Mouse (Mus musculus) olfactory bulb, adult 2 months (tissue): ENCODE results near the gene Sh3pxd2a. TPM values are rescaled to one million over a fixed set of nuclear protein-coding genes. Genes with fewer than 3 reads are reported as not detected.

Source experiments
- H3K27ac ChIP-seq: fragments of 200-500 bp; 2 replicates; pipeline ENCODE4 v1.5.1; 2012; ENCODE audit warnings: low read depth, low read length; ENCODE audit not compliant: insufficient read depth
- H3K4me1 ChIP-seq: fragments of 200-500 bp; 2 replicates; pipeline ENCODE4 v1.6.1; 2012; ENCODE audit warnings: low read length; ENCODE audit not compliant: control insufficient read depth, insufficient read depth
- H3K4me3 ChIP-seq: fragments of 200-500 bp; 2 replicates; pipeline ENCODE4 v1.5.1; 2012; ENCODE audit warnings: mild to moderate bottlenecking, low read depth, low read length, moderate library complexity; ENCODE audit not compliant: insufficient read depth
- CTCF ChIP-seq: fragments of 200-500 bp; IDR thresholded peaks from 2 replicates; pipeline ENCODE4 v1.5.1; 2012; ENCODE audit warnings: low read depth, mild to moderate bottlenecking, low read length, moderate library complexity; ENCODE audit not compliant: insufficient read depth
- POLR2A ChIP-seq: fragments of 200-500 bp; IDR thresholded peaks from 2 replicates; pipeline ENCODE4 v1.6.1; 2012; ENCODE audit warnings: mild to moderate bottlenecking, low read depth, low read length, moderate library complexity; ENCODE audit not compliant: insufficient read depth
- WGBS: fragments of 180-500 bp; shearing (Covaris S2); methylation state at CpG from one replicate; pipeline ENCODE4 v1.1.7; 2018; 5-methylcytosine and 5-hydroxymethylcytosine counted together
- polyA plus RNA-seq: library from polyadenylated mRNA; stranded (reverse); fragments of >200 nt; gene quantifications from 2 replicates; pipeline ENCODE4 v1.2.4, GENCODE M21; 2012; ENCODE audit warnings: low replicate concordance; ENCODE audit not compliant: missing spikeins, insufficient read depth, insufficient read length

Sh3pxd2a gene
- not detected in 2 replicates for polyA plus RNA-seq

DNA sequence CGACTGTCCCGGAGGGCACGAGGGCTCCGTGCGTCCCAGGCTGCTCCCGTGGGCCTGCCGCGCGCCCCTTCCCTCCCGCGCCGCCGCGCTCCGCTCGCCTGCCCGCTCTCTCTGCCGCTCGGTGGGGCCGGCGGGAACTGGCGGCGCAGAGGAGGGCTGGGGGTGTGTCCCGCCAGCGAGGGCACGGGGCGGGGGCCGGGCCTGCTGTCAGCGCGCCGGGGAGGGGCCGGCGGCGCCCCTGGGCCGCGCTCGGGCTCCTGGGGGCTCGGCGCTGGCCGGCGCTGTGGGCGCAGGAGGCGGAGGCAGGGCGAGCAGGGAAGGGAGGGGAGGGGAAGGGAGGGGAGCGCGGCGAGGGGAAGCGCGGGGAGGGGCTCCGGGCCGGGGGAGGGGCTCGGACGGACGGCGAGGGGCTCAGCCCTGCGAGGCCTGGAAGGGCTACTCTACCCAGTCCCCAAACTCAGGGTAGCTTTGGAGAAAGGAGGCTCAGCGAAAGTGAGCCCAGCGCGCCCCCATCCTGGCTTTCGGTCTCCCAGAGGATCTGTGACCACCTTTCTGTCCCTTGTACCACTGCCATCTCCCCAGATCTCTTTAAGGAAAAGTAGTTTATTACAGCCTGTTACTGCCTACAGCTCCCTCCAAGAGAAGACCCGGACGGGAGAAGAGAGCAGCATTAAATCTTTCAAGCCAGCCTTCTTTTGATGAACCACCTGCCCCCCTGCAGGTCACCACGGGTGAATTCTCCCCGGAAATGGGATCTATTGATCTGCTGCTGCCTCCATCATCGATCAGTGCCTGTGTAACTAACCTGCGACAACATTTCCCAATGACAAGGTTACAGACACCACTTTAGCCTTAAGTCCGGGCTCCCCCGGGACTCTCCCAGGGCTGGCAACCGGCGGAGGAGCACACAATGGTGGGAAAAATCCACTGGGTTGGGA lies at the start of gene Sh3pxd2a:
Gene Sh3pxd2a, minus strand, starts transcription at position 98 of the 938 bp plus-strand sequence.
- 2% methylated on average over 68 of the region's 70 CpGs for WGBS
- Histone ChIP-seq H3K4me1 (peaks cover 18% of the 10 kb centered on the region), H3K4me3 (peak within 1 kb of the TSS; percentile 51), H3K27ac (no peak within 1 kb of the TSS)
- no peak for TF ChIP-seq POLR2A

DNA sequence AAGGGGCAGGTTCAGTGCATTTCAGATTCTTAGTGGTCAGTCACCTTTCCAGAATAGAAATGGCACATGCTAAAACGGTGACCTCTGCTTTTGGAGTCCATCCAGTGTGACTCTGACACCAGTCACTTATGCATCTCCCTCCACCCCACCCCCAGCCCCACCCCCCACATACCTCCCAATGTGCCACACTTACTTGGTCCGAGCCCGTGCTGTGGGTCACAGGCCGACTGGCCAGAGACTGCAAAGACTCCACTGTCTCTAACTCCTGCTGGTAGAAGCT lies 49.4 kb upstream of the Sh3pxd2a start:
- Histone ChIP-seq H3K27ac (no peak overlapping the region), H3K4me1 (peaks cover 9% of the 10 kb centered on the region; the same call in 1 of the 2 replicates), H3K4me3 (no peak overlapping the region)
- 88% methylated on average over 4 of the region's 4 CpGs for WGBS
- no peak for TF ChIP-seq CTCF
- TF ChIP-seq POLR2A: no peak

DNA sequence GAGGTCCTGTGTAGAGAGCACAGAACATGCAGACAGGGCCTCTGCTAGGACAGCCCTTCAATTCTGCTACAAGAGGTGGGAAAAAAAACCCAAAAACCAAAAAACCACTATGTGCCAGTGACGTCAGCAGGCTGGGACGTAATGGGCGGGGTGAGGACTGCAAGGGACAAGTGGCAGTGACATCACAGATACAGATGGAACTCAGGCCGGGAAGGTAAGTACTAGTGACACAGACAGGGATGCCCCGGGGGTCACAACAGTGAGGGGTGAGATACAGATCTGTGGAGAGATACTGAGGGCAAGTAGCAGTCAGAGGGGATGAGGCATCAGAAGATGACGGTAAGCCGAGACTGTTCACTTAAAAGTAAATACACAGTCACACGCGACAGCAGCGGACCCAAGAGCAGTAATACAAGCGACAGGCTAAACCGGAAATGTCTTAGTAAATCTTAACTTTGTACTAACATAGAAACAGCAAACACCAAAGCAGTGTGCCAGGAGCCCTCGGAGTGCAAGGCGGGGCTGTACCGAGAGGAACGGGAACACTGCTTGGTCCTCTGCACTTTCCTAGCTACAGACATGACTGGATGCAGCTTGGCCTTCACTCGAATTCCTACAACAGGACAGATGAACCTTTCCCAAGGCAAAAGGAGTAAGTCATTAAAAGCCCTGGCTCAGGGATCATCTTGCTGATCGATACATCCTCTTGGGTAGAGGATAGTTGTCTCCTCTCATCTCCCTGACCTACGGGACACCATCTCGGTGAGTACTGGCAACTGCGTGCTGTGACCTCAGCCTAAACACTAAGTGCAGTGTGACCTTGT lies 48.8 kb upstream of the Sh3pxd2a start:
- TF ChIP-seq POLR2A (no peak), CTCF (no peak)
- Histone ChIP-seq H3K4me1 (peaks cover 10% of the 10 kb centered on the region), H3K4me3 (no peak overlapping the region), H3K27ac (no peak overlapping the region)
- 92% methylated on average over 21 of the region's 21 CpGs for WGBS

DNA sequence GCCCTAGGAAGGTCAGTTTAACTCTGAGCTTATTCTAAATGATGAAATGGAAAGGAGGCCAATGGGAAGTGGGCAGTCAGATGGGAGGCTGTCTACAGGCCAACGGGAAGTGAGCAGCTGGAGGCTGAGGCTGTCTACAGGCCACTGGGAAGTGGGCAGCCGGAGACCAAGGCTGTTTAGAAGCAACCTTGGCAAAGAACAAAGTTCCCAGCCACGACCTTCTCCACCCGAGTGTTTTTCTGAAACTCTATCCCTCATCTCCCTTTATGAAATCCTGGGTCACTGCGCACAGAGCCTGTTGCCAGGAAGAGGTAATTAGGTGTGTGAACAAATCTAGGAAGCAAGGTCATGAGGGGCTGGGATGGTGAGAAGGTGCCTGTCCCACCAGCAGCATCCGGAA lies 47.8 kb upstream of the Sh3pxd2a start:
- peaks cover 13% of the 10 kb centered on the region for H3K4me1 ChIP-seq
- WGBS: 85% methylated on average over 6 of the region's 6 CpGs
- no peak overlapping the region for H3K27ac ChIP-seq
- no peak for TF ChIP-seq CTCF
- TF ChIP-seq POLR2A: no peak
- H3K4me3 ChIP-seq: no peak overlapping the region

DNA sequence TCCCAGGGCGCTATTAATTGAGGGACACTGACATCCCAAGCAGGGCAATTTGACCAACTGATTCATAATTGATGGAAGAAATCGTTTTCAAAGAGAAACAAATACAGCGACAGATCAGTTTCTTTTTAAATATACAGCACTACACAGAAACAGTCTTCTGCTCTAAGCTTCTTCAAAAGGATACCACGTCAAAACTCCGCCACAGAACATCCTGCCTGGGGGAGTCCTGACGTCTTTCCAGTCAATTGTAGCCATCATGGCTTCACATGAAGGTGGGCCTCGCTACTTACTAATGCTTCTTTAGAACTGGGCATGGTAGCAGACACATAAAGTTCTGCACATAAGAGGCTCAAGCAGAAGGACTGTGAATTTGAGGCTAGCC lies 47.1 kb upstream of the Sh3pxd2a start:
- H3K4me1 ChIP-seq: peaks cover 12% of the 10 kb centered on the region
- no peak for TF ChIP-seq CTCF
- no peak for TF ChIP-seq POLR2A
- no peak overlapping the region for H3K27ac ChIP-seq
- H3K4me3 ChIP-seq: no peak overlapping the region
- WGBS: 75% methylated on average over 7 of the region's 7 CpGs

DNA sequence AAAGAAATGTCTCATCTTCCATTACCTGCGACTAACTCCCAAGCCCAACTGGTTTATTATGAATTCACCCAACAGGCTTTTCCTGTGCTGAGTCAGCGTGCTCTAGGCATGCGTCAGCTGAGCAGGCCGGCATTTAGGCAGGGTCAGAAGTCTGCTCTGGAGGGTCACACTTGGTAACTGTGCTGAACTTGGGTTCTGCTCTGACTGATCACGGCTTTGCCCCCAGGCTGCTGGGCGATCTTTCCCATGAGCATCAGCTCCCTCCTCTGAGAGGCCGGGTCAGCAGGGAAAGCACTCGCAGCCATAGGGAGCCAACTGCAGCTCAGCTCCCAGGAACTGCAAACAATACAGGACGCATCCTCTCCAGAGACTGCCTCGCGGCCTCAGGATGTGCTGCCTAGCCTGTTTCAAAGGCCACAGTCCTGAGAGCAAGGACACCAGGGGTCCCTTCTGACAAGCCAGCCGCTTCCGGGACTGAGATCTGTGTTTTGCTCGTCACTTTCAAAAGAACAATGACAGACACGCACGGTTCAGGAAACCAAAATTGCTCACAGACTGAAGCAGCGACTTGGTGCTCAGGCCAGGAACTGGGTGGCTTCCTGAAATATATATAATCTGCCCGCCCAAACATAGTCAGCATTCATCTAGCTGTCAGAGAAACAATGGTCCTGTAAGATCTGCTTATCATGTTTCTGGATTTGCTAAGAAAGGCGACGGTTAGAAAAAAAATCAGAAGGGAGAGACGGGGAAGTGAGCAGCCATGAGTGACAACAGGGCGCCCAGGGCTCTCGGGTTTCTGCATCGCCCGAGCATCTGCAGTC lies 46.5 kb upstream of the Sh3pxd2a start:
- TF ChIP-seq POLR2A (no peak), CTCF (no peak)
- Histone ChIP-seq H3K27ac (peak overlapping the region; percentile 29; the same call in 1 of the 2 replicates), H3K4me3 (no peak overlapping the region), H3K4me1 (peaks cover 12% of the 10 kb centered on the region)
- 61% methylated on average over 25 of the region's 25 CpGs for WGBS

DNA sequence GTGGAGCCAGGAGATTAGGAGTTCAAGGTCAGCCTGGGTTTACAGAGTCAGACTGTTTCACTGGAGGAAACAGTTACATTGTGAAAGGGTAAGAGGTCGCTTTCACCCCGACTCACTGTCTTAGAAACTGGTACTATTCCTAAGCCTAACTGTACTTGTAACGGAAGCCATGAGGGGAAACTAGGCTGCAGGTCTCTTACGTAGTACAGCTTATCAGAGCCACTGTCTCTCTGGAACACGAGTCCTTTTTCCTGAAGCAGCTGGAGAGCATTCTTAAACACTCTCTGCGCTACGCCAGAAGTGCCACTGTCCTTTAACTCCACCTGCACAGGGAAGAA lies 45.9 kb upstream of the Sh3pxd2a start:
- 90% methylated on average over 7 of the region's 7 CpGs for WGBS
- H3K4me3 ChIP-seq: no peak overlapping the region
- peaks cover 12% of the 10 kb centered on the region for H3K4me1 ChIP-seq
- TF ChIP-seq POLR2A (no peak), CTCF (no peak)
- no peak overlapping the region for H3K27ac ChIP-seq

DNA sequence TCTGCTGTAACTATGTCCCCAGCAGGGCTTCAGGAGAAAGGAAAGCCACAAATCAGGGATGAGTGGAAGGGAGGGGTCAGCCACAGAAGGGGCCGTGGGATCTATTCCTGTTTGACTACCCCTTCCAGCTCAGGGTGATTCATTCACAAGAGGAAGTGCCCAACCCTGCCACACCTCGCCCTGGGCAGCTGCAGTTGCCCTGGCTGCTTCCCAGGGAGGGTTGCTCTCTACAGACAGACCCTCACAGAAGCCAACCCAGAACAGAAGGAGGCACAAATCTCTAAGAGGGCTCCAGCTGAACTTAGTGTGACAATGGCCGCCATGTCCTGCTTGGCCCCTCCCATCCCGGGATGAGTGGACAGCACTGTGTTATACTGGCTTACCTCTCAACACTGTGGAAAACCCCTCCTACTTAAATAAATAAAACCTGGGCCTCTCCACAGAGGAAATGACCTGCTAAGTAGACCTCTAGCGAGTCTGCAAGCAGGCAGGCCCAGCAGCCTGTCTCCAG lies 44.6 kb upstream of the Sh3pxd2a start:
- H3K4me3 ChIP-seq: no peak overlapping the region

More for the DNA sequence above, 44.6 kb upstream of the Sh3pxd2a start:
- no peak for TF ChIP-seq POLR2A
- no peak for TF ChIP-seq CTCF
- Histone ChIP-seq H3K4me1 (peaks cover 12% of the 10 kb centered on the region), H3K27ac (no peak overlapping the region)
- 84% methylated on average over 5 of the region's 5 CpGs for WGBS
